Mouse (Mus musculus): Measurements from ENCODE around the gene Ralgps1. TPM values are rescaled to one million over a fixed set of nuclear protein-coding genes. Genes with fewer than 3 reads are reported as not detected.

Ralgps1 gene
- polyA plus RNA-seq, 1 experiment, result 4.6 TPM

DNA sequence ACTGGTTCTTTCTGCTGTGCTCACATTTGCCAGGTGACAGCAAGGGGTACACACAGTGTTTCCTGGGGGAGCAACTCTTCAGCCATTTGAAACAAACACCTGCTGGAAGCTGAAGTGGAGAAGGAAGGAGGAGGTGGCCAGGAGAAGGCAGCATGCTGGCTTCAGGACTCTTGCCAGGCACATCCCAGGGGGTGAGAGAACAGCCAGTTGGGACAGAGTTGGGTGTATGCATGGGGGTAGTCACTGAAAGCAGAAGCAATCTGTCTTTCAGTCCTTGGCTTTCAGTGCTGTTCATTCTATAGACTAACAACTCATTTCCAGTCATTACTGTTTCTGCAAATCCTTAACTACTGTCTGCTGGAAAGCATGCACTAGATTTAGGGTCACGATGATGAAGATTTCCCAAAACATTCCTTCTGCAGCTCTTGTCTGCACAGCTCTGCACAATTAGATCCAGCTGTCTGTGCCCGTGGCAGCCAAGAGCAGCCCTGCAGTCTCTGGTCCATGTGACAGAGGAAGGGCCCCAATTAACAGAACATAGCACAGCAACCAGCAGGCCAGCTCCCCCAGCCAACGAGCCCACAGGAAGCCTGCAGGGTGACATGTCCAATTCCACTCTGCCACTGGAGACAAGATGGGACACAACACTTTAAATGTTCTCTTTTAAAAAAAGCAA, 70.8 kb downstream of the Ralgps1 start:
- H3K4me1 ChIP-seq (ENCODE audit: control insufficient read depth, insufficient read depth, low read length), result peaks cover 10% of the 10 kb centered on the region
- no peak overlapping the region for H3K4me3 ChIP-seq (replicated peaks; ENCODE audit: control insufficient read depth, low read depth, low read length)
- 34% methylated on average over 3 of the region's 3 CpGs for whole genome bisulfite sequencing
- TF ChIP-seq CTCF (IDR thresholded peaks at IDR 0.05; ENCODE audit: control insufficient read depth, insufficient read depth, low read length), result no peak
- no peak for TF ChIP-seq POLR2A (IDR thresholded peaks at IDR 0.05; ENCODE audit: borderline replicate concordance, control insufficient read depth, low read depth, low read length)
- no peak overlapping the region for H3K27ac ChIP-seq (ENCODE audit: control insufficient read depth, insufficient read depth, low read depth, low read length, poor library complexity)

DNA sequence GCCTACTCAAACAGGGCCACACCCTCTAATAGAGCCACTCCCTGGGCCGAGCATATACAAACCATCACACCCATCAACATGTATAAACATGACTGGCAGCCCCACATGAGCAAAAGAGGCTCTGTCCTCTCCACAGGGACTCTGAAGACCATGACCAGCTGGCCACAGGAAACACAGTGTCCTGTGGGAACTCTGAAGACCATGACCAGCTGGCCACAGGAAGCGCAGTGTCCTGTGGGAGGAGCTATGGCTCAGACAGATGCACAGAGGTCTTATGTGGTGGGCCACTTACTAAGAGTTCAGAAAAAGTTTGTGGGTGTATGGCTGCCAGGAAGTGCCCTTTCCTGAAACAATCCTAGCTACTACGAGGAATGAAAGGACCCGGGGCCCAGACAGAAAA, 72.4 kb downstream of the Ralgps1 start:
- 54% methylated on average over 4 of the region's 4 CpGs for WGBS
- no peak for TF ChIP-seq CTCF (IDR thresholded peaks at IDR 0.05; ENCODE audit: control insufficient read depth, insufficient read depth, low read length)
- TF ChIP-seq POLR2A (IDR thresholded peaks at IDR 0.05; ENCODE audit: borderline replicate concordance, control insufficient read depth, low read depth, low read length), result no peak
- no peak overlapping the region for H3K4me3 ChIP-seq (replicated peaks; ENCODE audit: control insufficient read depth, low read depth, low read length)
- H3K4me1 ChIP-seq (ENCODE audit: control insufficient read depth, insufficient read depth, low read length), result peaks cover 14% of the 10 kb centered on the region
- H3K27ac ChIP-seq (ENCODE audit: control insufficient read depth, insufficient read depth, low read depth, low read length, poor library complexity), result no peak overlapping the region

DNA sequence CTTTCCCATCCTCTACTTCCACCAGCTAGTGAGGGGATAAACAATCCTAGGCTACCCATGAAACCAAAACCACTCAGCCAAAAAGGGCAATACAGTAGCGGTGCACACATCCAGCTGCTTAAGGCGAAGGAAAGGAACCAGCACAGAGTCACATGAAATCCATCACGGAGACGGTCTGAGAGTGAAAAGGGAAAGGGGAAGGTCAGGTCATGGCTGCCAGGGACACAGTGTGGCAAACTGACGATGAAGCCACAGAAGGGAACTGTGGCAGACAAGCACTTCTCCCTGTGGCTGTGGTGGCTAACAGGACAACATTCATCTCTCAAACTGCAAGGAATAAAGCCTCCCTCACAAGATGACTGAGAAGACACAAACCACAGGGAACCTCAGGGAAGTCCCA, 76.2 kb downstream of the Ralgps1 start:
- no peak overlapping the region for H3K4me3 ChIP-seq (replicated peaks; ENCODE audit: control insufficient read depth, low read depth, low read length)
- H3K27ac ChIP-seq (ENCODE audit: control insufficient read depth, insufficient read depth, low read depth, low read length, poor library complexity), result peak overlapping the region; percentile 62
- 49% methylated on average over 5 of the region's 5 CpGs for WGBS
- H3K4me1 ChIP-seq (ENCODE audit: control insufficient read depth, insufficient read depth, low read length), result peaks cover 6% of the 10 kb centered on the region
- TF ChIP-seq POLR2A (IDR thresholded peaks at IDR 0.05; ENCODE audit: borderline replicate concordance, control insufficient read depth, low read depth, low read length), result no peak
- TF ChIP-seq CTCF (IDR thresholded peaks at IDR 0.05; ENCODE audit: control insufficient read depth, insufficient read depth, low read length), result no peak

DNA sequence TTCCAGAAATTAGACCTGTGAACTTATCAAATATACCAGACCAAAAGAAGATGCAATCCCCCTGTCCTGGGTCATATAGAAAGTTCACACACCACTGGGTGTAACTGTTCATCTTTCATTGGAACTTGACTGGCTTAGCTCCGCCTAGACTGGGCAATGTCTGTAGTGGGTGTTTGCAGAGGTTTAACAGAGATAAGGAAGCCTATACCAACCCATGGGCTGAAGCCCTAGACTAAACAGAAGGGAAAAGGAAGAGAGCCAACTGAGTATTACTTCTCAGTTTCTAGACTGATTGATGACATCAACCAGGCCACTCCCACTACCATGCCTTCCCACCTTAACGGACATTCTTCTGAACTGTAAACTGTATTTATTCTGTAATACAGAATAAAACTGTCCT, 79.2 kb downstream of the Ralgps1 start:
- 38% methylated on average over 2 of the region's 2 CpGs for WGBS
- Histone ChIP-seq H3K27ac (ENCODE audit: control insufficient read depth, insufficient read depth, low read depth, low read length, poor library complexity) (no peak overlapping the region), H3K4me3 (replicated peaks; ENCODE audit: control insufficient read depth, low read depth, low read length) (no peak overlapping the region), H3K4me1 (ENCODE audit: control insufficient read depth, insufficient read depth, low read length) (peaks cover 6% of the 10 kb centered on the region)
- TF ChIP-seq CTCF (IDR thresholded peaks at IDR 0.05; ENCODE audit: control insufficient read depth, insufficient read depth, low read length) (no peak), POLR2A (IDR thresholded peaks at IDR 0.05; ENCODE audit: borderline replicate concordance, control insufficient read depth, low read depth, low read length) (no peak)

DNA sequence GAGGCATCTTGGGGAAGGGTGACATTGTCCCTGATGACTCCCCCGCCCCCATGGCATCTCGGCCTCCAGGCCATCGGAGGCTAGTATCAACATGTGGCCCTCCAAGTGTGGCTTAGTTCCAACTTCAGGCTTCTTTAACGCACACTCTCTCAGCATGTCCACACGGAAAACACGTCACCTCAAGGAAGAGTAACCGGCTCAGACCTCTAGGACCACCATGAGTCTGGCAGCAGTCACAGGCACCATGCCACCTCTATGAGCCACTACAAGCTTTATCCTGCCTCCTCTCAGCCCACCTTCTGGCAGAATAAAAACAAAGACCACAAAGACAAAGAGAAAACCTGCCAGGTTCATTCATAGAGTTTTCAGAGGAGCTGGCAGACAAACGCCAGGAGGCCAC, 80.8 kb downstream of the Ralgps1 start:
- Histone ChIP-seq H3K27ac (ENCODE audit: control insufficient read depth, insufficient read depth, low read depth, low read length, poor library complexity) (no peak overlapping the region), H3K4me1 (ENCODE audit: control insufficient read depth, insufficient read depth, low read length) (peaks cover 4% of the 10 kb centered on the region), H3K4me3 (replicated peaks; ENCODE audit: control insufficient read depth, low read depth, low read length) (no peak overlapping the region)
- WGBS, result 85% methylated on average over 8 of the region's 8 CpGs
- TF ChIP-seq POLR2A (IDR thresholded peaks at IDR 0.05; ENCODE audit: borderline replicate concordance, control insufficient read depth, low read depth, low read length) (no peak), CTCF (IDR thresholded peaks at IDR 0.05; ENCODE audit: control insufficient read depth, insufficient read depth, low read length) (no peak)

DNA sequence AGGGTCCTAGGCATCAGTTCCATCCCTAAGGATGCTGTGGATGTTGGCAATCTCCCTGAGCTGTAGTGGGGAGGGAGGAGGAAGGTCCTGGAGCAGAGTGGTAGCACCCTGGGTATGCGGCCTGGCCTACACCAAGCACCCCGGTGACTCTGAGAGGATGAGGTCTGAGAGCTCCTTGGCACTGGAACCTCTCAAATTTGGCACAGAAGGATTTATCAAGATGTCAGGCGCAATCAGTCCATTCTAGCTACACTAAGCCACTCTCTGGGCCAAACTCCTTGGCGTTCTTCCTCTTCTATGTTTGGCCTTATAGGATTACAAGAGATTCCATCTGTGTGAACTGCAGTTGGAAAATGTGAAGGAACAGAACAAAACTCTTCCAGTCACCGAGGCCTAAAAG, 82.4 kb downstream of the Ralgps1 start:
- no peak overlapping the region for H3K27ac ChIP-seq (ENCODE audit: control insufficient read depth, insufficient read depth, low read depth, low read length, poor library complexity)
- TF ChIP-seq CTCF (IDR thresholded peaks at IDR 0.05; ENCODE audit: control insufficient read depth, insufficient read depth, low read length) (no peak), POLR2A (IDR thresholded peaks at IDR 0.05; ENCODE audit: borderline replicate concordance, control insufficient read depth, low read depth, low read length) (no peak)
- 86% methylated on average over 5 of the region's 5 CpGs for WGBS
- no peak overlapping the region for H3K4me3 ChIP-seq (replicated peaks; ENCODE audit: control insufficient read depth, low read depth, low read length)
- H3K4me1 ChIP-seq (ENCODE audit: control insufficient read depth, insufficient read depth, low read length), result no peaks in the 10 kb centered on the region; the same call in 1 of the 2 replicates

DNA sequence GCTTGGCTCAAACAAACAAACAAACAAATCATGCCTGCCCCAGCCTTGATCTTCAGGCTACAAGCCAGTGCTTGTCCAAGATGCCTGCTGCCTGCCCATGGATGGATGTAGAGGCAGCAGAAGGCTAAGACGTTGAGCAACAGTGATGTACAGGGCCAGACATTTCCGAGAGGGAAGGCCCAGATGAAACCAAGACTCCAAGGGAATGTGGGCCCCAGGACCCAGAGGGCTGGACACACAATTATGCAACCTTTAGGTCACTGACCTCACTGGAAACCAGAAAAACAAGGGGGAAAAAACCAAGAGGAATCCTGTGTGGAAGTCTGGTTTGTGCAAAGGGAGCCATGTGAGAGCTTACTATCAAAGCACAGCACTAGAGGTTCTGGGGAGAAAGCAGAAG, 87.6 kb downstream of the Ralgps1 start:
- 46% methylated on average over 2 of the region's 2 CpGs for WGBS
- Histone ChIP-seq H3K27ac (ENCODE audit: control insufficient read depth, insufficient read depth, low read depth, low read length, poor library complexity) (peak overlapping the region; percentile 3; the same call in 1 of the 2 replicates), H3K4me1 (ENCODE audit: control insufficient read depth, insufficient read depth, low read length) (peaks cover 2% of the 10 kb centered on the region; the same call in 1 of the 2 replicates), H3K4me3 (replicated peaks; ENCODE audit: control insufficient read depth, low read depth, low read length) (no peak overlapping the region)
- TF ChIP-seq POLR2A (IDR thresholded peaks at IDR 0.05; ENCODE audit: borderline replicate concordance, control insufficient read depth, low read depth, low read length), result no peak
- no peak for TF ChIP-seq CTCF (IDR thresholded peaks at IDR 0.05; ENCODE audit: control insufficient read depth, insufficient read depth, low read length)

DNA sequence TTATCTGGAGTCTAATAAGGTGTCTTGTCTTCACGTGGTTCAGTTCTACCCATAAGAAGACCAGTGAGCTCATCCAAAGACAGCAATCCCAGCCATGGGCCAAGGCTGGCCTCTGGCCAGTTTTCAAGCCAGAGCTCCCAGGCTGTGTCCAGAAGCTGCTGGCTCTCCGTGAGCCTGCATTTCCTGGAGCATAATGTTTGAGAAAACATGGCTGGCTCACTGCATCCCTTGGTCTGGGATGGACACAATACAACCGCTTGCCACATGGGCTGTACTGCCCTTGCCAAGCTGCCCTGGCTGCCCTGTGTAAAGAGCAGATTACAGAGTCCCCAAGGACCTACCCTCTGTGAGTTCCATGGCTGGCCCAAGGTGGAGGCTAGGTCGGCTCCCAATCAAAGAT, 88.4 kb downstream of the Ralgps1 start:
- Histone ChIP-seq H3K27ac (ENCODE audit: control insufficient read depth, insufficient read depth, low read depth, low read length, poor library complexity) (peak overlapping the region; percentile 41), H3K4me3 (replicated peaks; ENCODE audit: control insufficient read depth, low read depth, low read length) (no peak overlapping the region), H3K4me1 (ENCODE audit: control insufficient read depth, insufficient read depth, low read length) (peaks cover 2% of the 10 kb centered on the region; the same call in 1 of the 2 replicates)
- TF ChIP-seq CTCF (IDR thresholded peaks at IDR 0.05; ENCODE audit: control insufficient read depth, insufficient read depth, low read length) (no peak), POLR2A (IDR thresholded peaks at IDR 0.05; ENCODE audit: borderline replicate concordance, control insufficient read depth, low read depth, low read length) (no peak)
- WGBS, result 74% methylated on average over 4 of the region's 4 CpGs
